In the genomic region with DNA sequence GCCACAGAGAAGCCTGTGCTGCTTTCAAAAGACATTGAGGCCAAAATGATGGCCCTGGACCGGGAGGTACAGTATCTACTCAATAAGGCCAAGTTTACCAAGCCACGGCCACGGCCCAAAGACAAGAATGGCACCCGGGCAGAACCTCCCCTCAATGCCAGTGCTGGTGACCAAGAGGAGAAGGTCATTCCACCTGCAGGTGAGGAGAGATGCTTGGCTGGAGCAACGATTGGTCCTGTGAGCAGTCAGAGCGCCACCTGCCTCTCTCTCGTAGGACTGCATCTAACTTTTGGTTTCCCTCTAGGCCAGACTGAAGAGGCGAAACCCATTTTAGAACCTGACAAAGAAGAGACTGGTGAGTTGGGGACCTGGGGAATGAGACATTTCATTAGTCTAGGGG, we compare ENCODE assay signal across 8 mouse cellular contexts. TPM values are rescaled to one million over a fixed set of nuclear protein-coding genes. Genes with fewer than 3 reads are reported as not detected.
DNase-seq lines count a peak whose midpoint lies in the region; ATAC-seq and TF ChIP-seq lines count a peak whose summit lies in the region.
"Had no signal": no experiment of that assay in that cellular context is flagged by ENCODE, and none has a peak within 500 bp of the region (broad histone marks: within the 10 kb centered on the region; RNA-seq: fewer than 3 reads in every experiment).

No protein-coding gene starts in this region.

- no peaks in the 10 kb centered on the region for H3K4me1 ChIP-seq in intestine, postnatal 0 days (replicated peaks; ENCODE audit: control insufficient read depth, insufficient read depth, low read length)
- no peaks in the 10 kb centered on the region for H3K4me1 ChIP-seq in intestine, embryonic 15.5 days (replicated peaks)
- H3K4me1 ChIP-seq in G1E (ENCODE audit: insufficient read depth, low read depth, low read length) = peaks cover 8% of the 10 kb centered on the region; the same call in 1 of the 2 replicates
- no peaks in the 10 kb centered on the region for H3K4me1 ChIP-seq in cortical plate, adult 2 months (ENCODE audit: control insufficient read depth, insufficient read depth, low read length)
- H3K4me1 ChIP-seq in lung, embryonic 14.5 days (ENCODE audit: insufficient read depth) = no peaks in the 10 kb centered on the region
- no peaks in the 10 kb centered on the region for H3K4me1 ChIP-seq in stomach, embryonic 16.5 days (ENCODE audit: control insufficient read depth, insufficient read depth, low read length)
- H3K4me1 ChIP-seq: lung, embryonic 15.5 days had no signal

- no peak for ATAC-seq in intestine, postnatal 0 days
- ATAC-seq in intestine, embryonic 15.5 days = no peak
- ATAC-seq in G1E (ENCODE audit: extremely low read depth, insufficient number of reproducible peaks, low FRiP score, poor library complexity, severe bottlenecking) = no peak
- ATAC-seq in lung, embryonic 14.5 days (ENCODE audit: insufficient read depth) = no peak
- 0 out of 2 replicates have a peak, but pooled peaks have one; percentile 6 for ATAC-seq in stomach, embryonic 16.5 days (ENCODE audit: insufficient read depth, low FRiP score)

- 54% methylated on average over 8 of the region's 8 CpGs for WGBS in intestine, postnatal 0 days
- WGBS in intestine, embryonic 15.5 days = 59% methylated on average over 8 of the region's 8 CpGs
- 61% methylated on average over 8 of the region's 8 CpGs for WGBS in lung, embryonic 14.5 days
- 54% methylated on average over 8 of the region's 8 CpGs for WGBS in stomach, embryonic 16.5 days

- H3K79me3 ChIP-seq in C2C12 (ENCODE audit: low read depth) = no peaks in the 10 kb centered on the region

- H3K9ac ChIP-seq in intestine, postnatal 0 days (ENCODE audit: low read depth, low read length) = no peak overlapping the region
- H3K9ac ChIP-seq in intestine, embryonic 15.5 days = no peak overlapping the region
- no peak overlapping the region for H3K9ac ChIP-seq in lung, embryonic 14.5 days
- H3K9ac ChIP-seq in stomach, embryonic 16.5 days (ENCODE audit: low read length) = no peak overlapping the region
- H3K9ac ChIP-seq: lung, embryonic 15.5 days had no signal

- TF ChIP-seq CTCF in intestine, postnatal 0 days (IDR thresholded peaks at IDR 0.05; ENCODE audit: low read depth) = peak; percentile 82
- TF ChIP-seq CTCF in C2C12 (IDR thresholded peaks at IDR 0.05; ENCODE audit: control insufficient read depth, insufficient read depth, insufficient read length) (peak; percentile 47), G1E (IDR thresholded peaks at IDR 0.05; ENCODE audit: low read depth, low read length) (peak; percentile 69)
- TF ChIP-seq CTCF in cortical plate, adult 2 months (IDR thresholded peaks at IDR 0.05; ENCODE audit: extremely low read depth, insufficient read depth, low read length) = peak; percentile 73
- TF ChIP-seq CTCF in lung, embryonic 14.5 days (IDR thresholded peaks at IDR 0.05; ENCODE audit: low read depth) = peak; percentile 72

- H3K4me3 ChIP-seq in intestine, postnatal 0 days (ENCODE audit: low read depth, low read length) = no peak overlapping the region
- no peak overlapping the region for H3K4me3 ChIP-seq in intestine, embryonic 15.5 days (replicated peaks)
- no peak overlapping the region for H3K4me3 ChIP-seq in C2C12 (ENCODE audit: insufficient read depth, poor library complexity, severe bottlenecking)
- no peak overlapping the region for H3K4me3 ChIP-seq in G1E (ENCODE audit: low read depth, low read length)
- H3K4me3 ChIP-seq in cortical plate, adult 2 months (ENCODE audit: insufficient read depth, low read length) = no peak overlapping the region
- no peak overlapping the region for H3K4me3 ChIP-seq in lung, embryonic 14.5 days (ENCODE audit: low read depth, low read length)
- H3K4me3 ChIP-seq in stomach, embryonic 16.5 days (replicated peaks; ENCODE audit: low read length) = no peak overlapping the region
- H3K4me3 ChIP-seq: lung, embryonic 15.5 days had no signal

- TF ChIP-seq POLR2A in cortical plate, adult 2 months (IDR thresholded peaks at IDR 0.05; ENCODE audit: extremely low read depth, insufficient read depth, low read length) = no peak

- H3K36me3 ChIP-seq in intestine, postnatal 0 days (ENCODE audit: control insufficient read depth, insufficient read depth) = peaks cover 69% of the 10 kb centered on the region
- H3K36me3 ChIP-seq in intestine, embryonic 15.5 days = peaks cover 46% of the 10 kb centered on the region
- peaks cover 75% of the 10 kb centered on the region for H3K36me3 ChIP-seq in C2C12 (ENCODE audit: control insufficient read depth, insufficient read depth)
- peaks cover 85% of the 10 kb centered on the region for H3K36me3 ChIP-seq in G1E (replicated peaks)
- H3K36me3 ChIP-seq in lung, embryonic 14.5 days (ENCODE audit: insufficient read depth) = peaks cover 80% of the 10 kb centered on the region
- peaks cover 34% of the 10 kb centered on the region for H3K36me3 ChIP-seq in stomach, embryonic 16.5 days (ENCODE audit: control insufficient read depth, insufficient read depth, low read length)

- H3K27ac ChIP-seq in intestine, postnatal 0 days (ENCODE audit: low read depth, low read length) = no peak overlapping the region
- no peak overlapping the region for H3K27ac ChIP-seq in intestine, embryonic 15.5 days
- no peak overlapping the region for H3K27ac ChIP-seq in cortical plate, adult 2 months (ENCODE audit: insufficient read depth, low read length)
- H3K27ac ChIP-seq in lung, embryonic 14.5 days (ENCODE audit: low read depth) = no peak overlapping the region
- no peak overlapping the region for H3K27ac ChIP-seq in stomach, embryonic 16.5 days (ENCODE audit: low read length)
- H3K27ac ChIP-seq: lung, embryonic 15.5 days had no signal

- no peak for DNase-seq in G1E (ENCODE audit: low spot score)
- peak; percentile 65 for DNase-seq in lung, embryonic 14.5 days

- no peaks in the 10 kb centered on the region for H3K27me3 ChIP-seq in intestine, postnatal 0 days (replicated peaks; ENCODE audit: control insufficient read depth, insufficient read depth, low read length)
- H3K27me3 ChIP-seq in intestine, embryonic 15.5 days (replicated peaks) = no peaks in the 10 kb centered on the region
- H3K27me3 ChIP-seq in C2C12 (ENCODE audit: control insufficient read depth, insufficient read depth, insufficient read length) (no peaks in the 10 kb centered on the region), G1E (ENCODE audit: insufficient read depth, low read length) (no peaks in the 10 kb centered on the region)
- H3K27me3 ChIP-seq in lung, embryonic 14.5 days (ENCODE audit: insufficient read depth, low read length) = no peaks in the 10 kb centered on the region
- no peaks in the 10 kb centered on the region for H3K27me3 ChIP-seq in stomach, embryonic 16.5 days (ENCODE audit: control insufficient read depth, insufficient read depth, low read length)
- H3K27me3 ChIP-seq: lung, embryonic 15.5 days had no signal

- H3ac ChIP-seq in C2C12 (ENCODE audit: control insufficient read depth, insufficient read length, low read depth) = no peak overlapping the region

- H3K4me2 ChIP-seq in intestine, postnatal 0 days (replicated peaks; ENCODE audit: low read depth) = no peak overlapping the region
- H3K4me2 ChIP-seq in intestine, embryonic 15.5 days (replicated peaks) = no peak overlapping the region
- no peak overlapping the region for H3K4me2 ChIP-seq in lung, embryonic 14.5 days
- no peak overlapping the region for H3K4me2 ChIP-seq in stomach, embryonic 16.5 days (ENCODE audit: low read depth, low read length)
- H3K4me2 ChIP-seq: lung, embryonic 15.5 days had no signal

- no peaks in the 10 kb centered on the region for H3K9me3 ChIP-seq in intestine, postnatal 0 days (ENCODE audit: control insufficient read depth)
- H3K9me3 ChIP-seq in intestine, embryonic 15.5 days = no peaks in the 10 kb centered on the region
- H3K9me3 ChIP-seq in G1E (replicated peaks) = no peaks in the 10 kb centered on the region
- no peaks in the 10 kb centered on the region for H3K9me3 ChIP-seq in lung, embryonic 14.5 days (ENCODE audit: low read depth, low read length)
- no peaks in the 10 kb centered on the region for H3K9me3 ChIP-seq in stomach, embryonic 16.5 days (replicated peaks; ENCODE audit: control insufficient read depth, low read length)
- H3K9me3 ChIP-seq: lung, embryonic 15.5 days had no signal

- no peaks in the 10 kb centered on the region for H3K79me2 ChIP-seq in C2C12 (ENCODE audit: control insufficient read depth, insufficient read depth)

RNA-seq across cellular contexts. Expression of a gene that starts 7.4 kb away (rescaled TPM):
- polyA plus RNA-seq in intestine, postnatal 0 days (2015; fragmentation: Nextera tagmentation; extraction: Ambion mirVana) = 150 and 160 TPM in 2 replicates
- polyA plus RNA-seq in intestine, embryonic 15.5 days (2015; fragmentation: Nextera tagmentation; extraction: Ambion mirVana) = 51.7 and 59.2 TPM in 2 replicates
- polyA plus RNA-seq in C2C12 (2012; fragmentation: generic; extraction: Trizol) (11.5 TPM), G1E (2012) (10.4 and 11.8 TPM in 2 replicates)
- total RNA-seq in G1E (2014; fragmentation: Nextera tagmentation) (10.0 and 16.0 TPM in 2 replicates), G1E (2017) (24.4 and 31.7 TPM in 2 replicates)
- 49.9 and 58.8 TPM in 2 replicates for polyA plus RNA-seq in cortical plate, adult 2 months (2012; rRNA removed)
- polyA plus RNA-seq in lung, embryonic 14.5 days (2014; fragmentation: Nextera tagmentation; extraction: Ambion mirVana) = 15.5 and 15.8 TPM in 2 replicates
- 34.4 and 35.6 TPM in 2 replicates for polyA plus RNA-seq in stomach, embryonic 16.5 days (2015; fragmentation: Nextera tagmentation; extraction: Ambion mirVana)

RNA-seq across cellular contexts. Expression of a gene that starts 10.0 kb away (rescaled TPM):
- polyA plus RNA-seq in intestine, postnatal 0 days (2015; fragmentation: Nextera tagmentation; extraction: Ambion mirVana) = 10.5 and 11.1 TPM in 2 replicates
- 38.8 and 43.6 TPM in 2 replicates for polyA plus RNA-seq in intestine, embryonic 15.5 days (2015; fragmentation: Nextera tagmentation; extraction: Ambion mirVana)
- polyA plus RNA-seq in C2C12 (2012; fragmentation: generic; extraction: Trizol) (68.3 TPM), G1E (2012) (21.1 and 27.9 TPM in 2 replicates)
- total RNA-seq in G1E (2014; fragmentation: Nextera tagmentation) (51.8 and 55.8 TPM in 2 replicates), G1E (2017) (31.2 and 36.6 TPM in 2 replicates)
- polyA plus RNA-seq in cortical plate, adult 2 months (2012; rRNA removed) = 55.4 and 56.7 TPM in 2 replicates
- 38.4 and 39.7 TPM in 2 replicates for polyA plus RNA-seq in lung, embryonic 14.5 days (2014; fragmentation: Nextera tagmentation; extraction: Ambion mirVana)
- polyA plus RNA-seq in stomach, embryonic 16.5 days (2015; fragmentation: Nextera tagmentation; extraction: Ambion mirVana) = 33.8 and 41.3 TPM in 2 replicates

RNA-seq across cellular contexts. Expression of a gene that starts 17.7 kb away (rescaled TPM):
- 1,434 and 1,542 TPM in 2 replicates for polyA plus RNA-seq in intestine, postnatal 0 days (2015; fragmentation: Nextera tagmentation; extraction: Ambion mirVana)
- 2,026 and 2,084 TPM in 2 replicates for polyA plus RNA-seq in intestine, embryonic 15.5 days (2015; fragmentation: Nextera tagmentation; extraction: Ambion mirVana)
- 2,166 TPM for polyA plus RNA-seq in C2C12 (2012; fragmentation: generic; extraction: Trizol)
- 661 and 718 TPM in 2 replicates for total RNA-seq in G1E (2014; fragmentation: Nextera tagmentation)
- 2,498 and 2,521 TPM in 2 replicates for total RNA-seq in G1E (2017)
- 230 and 272 TPM in 2 replicates for polyA plus RNA-seq in G1E (2012)
- 559 and 574 TPM in 2 replicates for polyA plus RNA-seq in cortical plate, adult 2 months (2012; rRNA removed)
- polyA plus RNA-seq in lung, embryonic 14.5 days (2014; fragmentation: Nextera tagmentation; extraction: Ambion mirVana) = 2,509 and 2,694 TPM in 2 replicates
- polyA plus RNA-seq in stomach, embryonic 16.5 days (2015; fragmentation: Nextera tagmentation; extraction: Ambion mirVana) = 1,506 and 1,598 TPM in 2 replicates

RNA-seq across cellular contexts. Expression of a gene that starts 18.1 kb away (rescaled TPM):
- polyA plus RNA-seq in intestine, postnatal 0 days (2015; fragmentation: Nextera tagmentation; extraction: Ambion mirVana) = 138 and 142 TPM in 2 replicates
- 122 and 123 TPM in 2 replicates for polyA plus RNA-seq in intestine, embryonic 15.5 days (2015; fragmentation: Nextera tagmentation; extraction: Ambion mirVana)
- polyA plus RNA-seq in C2C12 (2012; fragmentation: generic; extraction: Trizol) = 149 TPM
- total RNA-seq in G1E (2014; fragmentation: Nextera tagmentation) = 31.8 and 52.9 TPM in 2 replicates
- 69.1 and 71.4 TPM in 2 replicates for total RNA-seq in G1E (2017)
- 6.3 and 9.6 TPM in 2 replicates for polyA plus RNA-seq in G1E (2012)
- 83.8 and 88.1 TPM in 2 replicates for polyA plus RNA-seq in cortical plate, adult 2 months (2012; rRNA removed)
- 116 and 121 TPM in 2 replicates for polyA plus RNA-seq in lung, embryonic 14.5 days (2014; fragmentation: Nextera tagmentation; extraction: Ambion mirVana)
- 112 and 116 TPM in 2 replicates for polyA plus RNA-seq in stomach, embryonic 16.5 days (2015; fragmentation: Nextera tagmentation; extraction: Ambion mirVana)

RNA-seq across cellular contexts. Expression of a gene that starts 27.8 kb away (rescaled TPM):
- 27.2 and 27.4 TPM in 2 replicates for polyA plus RNA-seq in intestine, postnatal 0 days (2015; fragmentation: Nextera tagmentation; extraction: Ambion mirVana)
- polyA plus RNA-seq in intestine, embryonic 15.5 days (2015; fragmentation: Nextera tagmentation; extraction: Ambion mirVana) = 28.9 and 30.3 TPM in 2 replicates
- polyA plus RNA-seq in C2C12 (2012; fragmentation: generic; extraction: Trizol) (26.1 TPM), G1E (2012) (6.7 and 7.7 TPM in 2 replicates)
- total RNA-seq in G1E (2014; fragmentation: Nextera tagmentation) (13.6 and 15.7 TPM in 2 replicates), G1E (2017) (26.4 and 27.0 TPM in 2 replicates)
- 42.2 and 43.2 TPM in 2 replicates for polyA plus RNA-seq in cortical plate, adult 2 months (2012; rRNA removed)
- polyA plus RNA-seq in lung, embryonic 14.5 days (2014; fragmentation: Nextera tagmentation; extraction: Ambion mirVana) = 26.0 and 26.8 TPM in 2 replicates
- 30.0 and 31.6 TPM in 2 replicates for polyA plus RNA-seq in stomach, embryonic 16.5 days (2015; fragmentation: Nextera tagmentation; extraction: Ambion mirVana)
